Mouse (Mus musculus) kidney, adult 18-20 months (tissue): ENCODE measurements around the gene Nhej1.
A peak's percentile ranks its signal among the peaks of the same experiment; 100 is the strongest.

ENCODE experiments used
- DNase-seq: peaks from one replicate; pipeline ENCODE4 v3.0.0; 2021

Nhej1 gene

DNA sequence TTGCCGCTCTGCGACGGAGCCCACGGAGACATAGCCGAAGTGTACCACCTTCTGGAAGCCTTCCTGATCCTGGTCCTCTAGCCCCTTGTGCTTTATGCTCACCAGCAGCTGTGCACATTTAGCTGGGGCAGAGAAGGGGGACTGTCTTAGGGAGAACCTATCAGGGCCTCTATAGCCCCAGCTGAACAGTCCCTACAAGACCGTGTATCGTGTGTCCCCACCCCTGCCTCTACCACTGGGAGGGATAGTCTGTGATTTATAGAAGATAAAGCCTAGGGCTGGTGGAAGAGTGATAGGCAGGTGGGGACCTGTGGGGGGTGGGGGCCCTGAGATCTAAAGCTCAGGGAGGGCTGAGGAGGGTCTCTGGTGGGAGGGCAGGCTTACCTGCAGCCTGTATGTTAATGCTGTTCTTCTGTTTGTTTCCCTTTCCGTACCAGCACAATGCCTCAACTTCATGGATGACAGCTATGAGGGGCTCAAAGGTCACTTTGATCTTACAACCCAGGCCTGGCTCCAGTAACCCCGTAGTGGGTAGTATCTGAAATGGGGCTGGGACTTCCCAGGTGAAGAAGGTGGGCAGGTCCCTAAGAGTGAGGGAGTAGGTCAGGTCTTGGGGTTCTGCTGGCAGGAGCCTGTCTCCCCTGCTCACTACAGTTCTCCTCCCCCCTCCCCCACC is 197.2 kb downstream of the Nhej1 start:
- no peak for DNase-seq

DNA sequence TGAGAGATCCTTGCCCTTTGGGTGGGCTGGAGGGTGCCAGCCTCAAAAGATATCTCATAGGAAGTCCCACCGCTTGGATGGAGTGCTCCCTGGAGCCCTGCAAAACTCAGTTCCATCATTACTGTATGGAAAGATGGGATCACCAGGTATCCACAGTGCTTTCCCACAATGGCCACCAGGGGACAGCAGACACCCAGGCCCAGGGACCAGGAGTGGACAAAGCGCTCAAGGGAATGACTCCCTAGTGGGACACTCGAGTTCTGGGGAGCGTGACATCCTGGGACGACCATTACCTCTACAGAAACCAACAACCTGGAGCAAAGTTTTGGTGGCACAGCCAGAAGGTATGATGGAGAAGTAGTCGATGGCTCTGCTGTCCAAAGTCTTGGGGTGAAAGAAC is 198.3 kb downstream of the Nhej1 start:
- DNase-seq, result peak; percentile 80

DNA sequence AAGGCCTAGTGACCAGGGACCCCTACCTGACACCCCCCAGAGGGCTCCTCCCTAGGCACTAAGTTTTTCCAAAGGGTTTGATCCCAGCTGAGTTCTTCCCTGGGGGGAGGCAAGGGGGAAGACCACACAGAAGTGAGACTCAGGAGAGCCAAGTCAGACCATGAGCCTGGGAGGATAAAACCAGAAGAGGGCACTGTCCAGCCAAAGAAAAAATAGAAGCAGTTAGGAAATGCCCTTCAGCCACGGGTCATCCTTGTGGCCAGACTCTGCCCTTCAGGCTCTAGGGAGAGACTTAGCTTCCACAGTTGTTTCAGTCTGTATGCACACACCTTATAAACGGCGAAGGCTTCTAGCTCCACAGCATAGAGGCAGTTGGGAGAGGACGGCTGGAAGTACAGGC is 200.5 kb downstream of the Nhej1 start:
- peak; percentile 27 for DNase-seq
